Mouse (Mus musculus): ENCODE measurements at regions not wholly inside any gene's neighbourhood (a gene's known extent, or its start where the extent isn't known, plus 50 kb on each side); places are given as distances from the start of the nearest gene placed in this dataset.

GRCm38 (mm10) chr7:72866966-72867754, 508.1 kb upstream of the Rgma start:
- 57% methylated on average over 6 of the region's 6 CpGs for WGBS

GRCm38 (mm10) chr7:72869068-72869467, 506.2 kb upstream of the Rgma start:
- no peaks in the 10 kb centered on the region for H3K36me3 ChIP-seq
- H3K9me3 ChIP-seq, result no peaks in the 10 kb centered on the region
- H3K27ac ChIP-seq, result no peak overlapping the region
- 62% methylated on average over 4 of the region's 4 CpGs for WGBS
- no peak for ATAC-seq (ENCODE audit: low FRiP score, low read depth)
- no peak overlapping the region for H3K4me2 ChIP-seq (replicated peaks)
- no peaks in the 10 kb centered on the region for H3K27me3 ChIP-seq
- H3K4me1 ChIP-seq, result peaks cover 12% of the 10 kb centered on the region
- no peak overlapping the region for H3K9ac ChIP-seq
- no peak overlapping the region for H3K4me3 ChIP-seq

More at GRCm38 (mm10) chr7:72866966-72867754, 508.1 kb upstream of the Rgma start:
- H3K4me3 ChIP-seq, result no peak overlapping the region
- no peak overlapping the region for H3K4me2 ChIP-seq (replicated peaks)
- H3K27ac ChIP-seq, result no peak overlapping the region
- no peaks in the 10 kb centered on the region for H3K27me3 ChIP-seq
- peaks cover 12% of the 10 kb centered on the region for H3K4me1 ChIP-seq
- H3K9me3 ChIP-seq, result no peaks in the 10 kb centered on the region
- ATAC-seq (ENCODE audit: low FRiP score, low read depth), result no peak
- no peaks in the 10 kb centered on the region for H3K36me3 ChIP-seq
- no peak overlapping the region for H3K9ac ChIP-seq

- ATAC-seq (ENCODE audit: low FRiP score, low read depth), result peak; percentile 81; the same call in 1 of the 2 replicates
- Histone ChIP-seq H3K27me3 (no peaks in the 10 kb centered on the region), H3K36me3 (no peaks in the 10 kb centered on the region), H3K9ac (no peak overlapping the region), H3K4me2 (replicated peaks) (no peak overlapping the region), H3K4me1 (no peaks in the 10 kb centered on the region), H3K4me3 (no peak overlapping the region), H3K27ac (no peak overlapping the region), H3K9me3 (no peaks in the 10 kb centered on the region)
- 27% methylated on average over 6 of the region's 6 CpGs for WGBS
These were observed 474.5 kb upstream of the Rgma start for GRCm38 (mm10) chr7:72900816-72901215.

DNA sequence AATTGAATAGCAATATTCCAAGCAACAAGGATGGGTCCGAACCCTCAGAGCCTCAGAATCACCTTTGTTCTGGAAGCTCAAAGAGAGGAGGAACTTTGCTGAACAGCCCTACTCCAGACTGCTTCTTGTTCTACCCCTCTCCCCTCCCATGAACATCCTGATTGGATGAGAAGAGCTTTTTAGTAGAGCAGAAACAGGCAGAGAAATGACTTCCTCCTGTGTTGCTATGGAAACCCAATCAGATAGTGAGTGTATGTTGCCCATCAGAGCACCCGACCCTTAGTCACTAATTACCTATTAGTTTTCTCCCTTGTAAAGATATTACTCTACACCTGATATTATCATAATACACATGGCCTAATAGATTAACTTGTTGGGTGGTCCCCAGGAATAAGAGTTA, 469.4 kb upstream of the Rgma start:
- 49% methylated on average over 2 of the region's 2 CpGs for WGBS

DNA sequence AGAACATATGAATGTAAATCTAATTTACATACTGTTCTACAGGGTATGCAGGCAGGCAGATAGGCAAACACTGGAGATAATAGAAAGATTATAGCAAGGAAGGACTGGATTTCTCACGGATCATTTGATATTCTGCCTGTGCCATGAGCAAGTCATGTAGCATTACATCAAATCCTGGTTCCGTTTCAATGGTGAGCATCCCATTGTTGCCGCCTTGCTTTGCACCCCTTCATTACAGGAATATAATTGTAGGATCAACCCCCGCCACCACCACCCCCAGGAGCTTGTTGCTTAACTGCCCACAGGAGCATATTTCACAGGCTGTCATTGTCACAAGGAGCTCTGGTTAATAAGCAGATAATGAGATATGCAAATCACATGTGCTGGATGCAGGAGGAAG, 468.8 kb upstream of the Rgma start:
- H3K4me2 ChIP-seq (replicated peaks), result no peak overlapping the region
- 81% methylated on average over 4 of the region's 4 CpGs for WGBS
- no peaks in the 10 kb centered on the region for H3K27me3 ChIP-seq
- H3K27ac ChIP-seq, result no peak overlapping the region
- H3K36me3 ChIP-seq, result no peaks in the 10 kb centered on the region
- no peaks in the 10 kb centered on the region for H3K9me3 ChIP-seq
- no peak overlapping the region for H3K9ac ChIP-seq
- H3K4me1 ChIP-seq, result no peaks in the 10 kb centered on the region
- no peak for ATAC-seq (ENCODE audit: low FRiP score, low read depth)
- no peak overlapping the region for H3K4me3 ChIP-seq

More for the DNA sequence above, 469.4 kb upstream of the Rgma start:
- H3K27me3 ChIP-seq, result no peaks in the 10 kb centered on the region
- no peak overlapping the region for H3K4me3 ChIP-seq
- no peak overlapping the region for H3K4me2 ChIP-seq (replicated peaks)
- H3K9ac ChIP-seq, result no peak overlapping the region
- no peak overlapping the region for H3K27ac ChIP-seq
- no peaks in the 10 kb centered on the region for H3K4me1 ChIP-seq
- H3K36me3 ChIP-seq, result no peaks in the 10 kb centered on the region
- H3K9me3 ChIP-seq, result no peaks in the 10 kb centered on the region
- ATAC-seq (ENCODE audit: low FRiP score, low read depth), result no peak

DNA sequence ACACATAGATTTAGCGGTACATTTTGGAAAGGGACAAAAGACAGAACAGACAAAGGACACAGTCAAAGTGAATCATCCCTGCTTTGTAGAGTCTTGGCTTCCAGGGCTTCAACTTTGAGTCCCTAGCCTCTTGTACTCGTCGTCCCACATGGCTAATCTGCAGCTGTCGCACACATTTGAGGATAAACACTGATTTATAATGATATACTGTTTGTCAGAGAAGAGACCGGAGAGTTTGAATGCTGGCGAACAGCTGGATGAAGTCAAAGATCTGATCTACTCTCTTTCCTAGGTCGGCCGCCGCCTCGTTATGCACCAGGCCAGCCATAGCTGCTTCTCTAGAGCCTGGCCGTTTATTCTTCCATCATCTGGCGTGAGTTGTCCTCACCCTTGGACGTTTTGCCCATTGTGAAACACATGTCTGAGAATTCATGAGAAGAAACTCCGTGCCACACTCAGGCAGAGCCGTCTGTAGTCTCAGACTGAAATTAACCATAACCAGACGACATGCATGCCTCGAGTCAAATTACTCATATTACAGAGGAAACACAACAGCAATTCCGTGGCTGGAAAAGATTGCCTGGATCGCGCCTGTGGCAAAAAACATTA, 448.4 kb upstream of the Rgma start:
- Histone ChIP-seq H3K36me3 (no peaks in the 10 kb centered on the region), H3K27ac (peak overlapping the region; percentile 40; the same call in 1 of the 2 replicates), H3K4me3 (no peak overlapping the region), H3K27me3 (no peaks in the 10 kb centered on the region), H3K9me3 (no peaks in the 10 kb centered on the region), H3K4me2 (replicated peaks) (peak overlapping the region; percentile 21; the same call in 1 of the 2 replicates), H3K9ac (no peak overlapping the region), H3K4me1 (peaks cover 13% of the 10 kb centered on the region)
- 29% methylated on average over 20 of the region's 20 CpGs for WGBS
- no peak for ATAC-seq (ENCODE audit: low FRiP score, low read depth)

DNA sequence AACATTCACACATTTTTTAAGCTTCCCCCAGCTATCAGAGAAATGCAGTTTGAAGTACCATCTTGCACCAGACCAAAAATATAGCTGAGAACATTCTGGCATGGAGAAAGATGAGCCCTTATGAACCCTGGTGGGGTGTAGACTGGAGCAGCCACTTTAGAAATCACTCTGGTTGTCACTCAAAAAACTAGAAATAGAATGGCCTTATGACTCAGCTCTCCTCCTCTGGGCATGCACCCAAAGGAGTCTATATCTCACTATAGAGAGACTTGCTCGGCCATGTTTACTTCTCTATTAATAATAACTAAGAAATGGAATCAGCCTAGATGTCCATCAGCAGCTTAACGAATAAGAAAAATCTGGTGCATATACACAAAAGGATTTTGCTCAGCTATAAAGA, 436.5 kb upstream of the Rgma start:
- no peak for ATAC-seq (ENCODE audit: low FRiP score, low read depth)
- H3K27ac ChIP-seq, result no peak overlapping the region
- H3K9me3 ChIP-seq, result no peaks in the 10 kb centered on the region
- 93% methylated on average over 2 of the region's 2 CpGs for WGBS
- H3K4me1 ChIP-seq, result no peaks in the 10 kb centered on the region
- H3K4me2 ChIP-seq (replicated peaks), result no peak overlapping the region
- no peak overlapping the region for H3K9ac ChIP-seq
- H3K4me3 ChIP-seq, result no peak overlapping the region
- no peaks in the 10 kb centered on the region for H3K36me3 ChIP-seq
- no peaks in the 10 kb centered on the region for H3K27me3 ChIP-seq

DNA sequence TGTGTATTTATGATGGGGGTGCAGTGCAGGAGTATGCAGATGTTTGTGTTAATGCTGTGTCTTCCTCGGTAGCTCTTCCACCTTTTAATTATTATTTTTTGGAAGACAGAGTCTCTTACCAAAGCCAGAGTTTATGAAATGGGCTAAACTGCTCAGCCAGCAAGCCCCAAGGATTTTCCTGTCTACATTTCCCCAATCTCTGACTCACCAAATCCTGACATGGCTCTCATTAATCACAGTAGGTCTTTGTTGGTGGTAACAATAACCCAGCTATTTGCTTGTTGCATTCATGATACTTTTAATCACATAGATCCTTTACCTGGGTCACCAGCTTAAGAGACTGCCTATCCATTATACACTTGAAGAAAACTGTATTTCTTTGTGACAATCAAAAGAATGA, 427.8 kb upstream of the Rgma start:
- H3K27me3 ChIP-seq, result no peaks in the 10 kb centered on the region
- H3K4me3 ChIP-seq, result no peak overlapping the region
- no peak overlapping the region for H3K4me2 ChIP-seq (replicated peaks)
- 91% methylated on average over 1 of the region's 1 CpGs for WGBS
- H3K36me3 ChIP-seq, result no peaks in the 10 kb centered on the region
- no peak overlapping the region for H3K27ac ChIP-seq
- H3K9me3 ChIP-seq, result no peaks in the 10 kb centered on the region
- no peak overlapping the region for H3K9ac ChIP-seq
- H3K4me1 ChIP-seq, result peaks cover 7% of the 10 kb centered on the region
- no peak for ATAC-seq (ENCODE audit: low FRiP score, low read depth)

DNA sequence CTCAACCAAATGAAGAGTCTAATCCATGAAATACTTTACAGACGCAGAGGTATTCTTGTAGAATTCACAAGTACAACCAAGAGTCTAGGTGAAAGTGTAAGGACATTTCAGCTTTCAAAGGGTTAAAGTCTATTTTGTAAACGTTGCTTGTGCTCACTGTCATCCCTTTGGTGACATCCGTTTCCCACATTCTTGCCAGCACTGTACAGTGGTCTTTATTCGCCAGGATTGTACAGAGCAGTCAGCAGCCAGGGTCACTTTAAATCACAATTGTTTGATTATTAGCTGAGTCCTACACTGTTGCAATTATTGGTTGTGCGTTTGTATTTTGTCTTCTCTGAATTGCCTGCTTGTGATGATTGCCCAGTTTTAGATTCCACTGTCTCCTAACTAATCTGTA, 427.3 kb upstream of the Rgma start:
- no peak overlapping the region for H3K27ac ChIP-seq
- no peaks in the 10 kb centered on the region for H3K27me3 ChIP-seq
- H3K9me3 ChIP-seq, result no peaks in the 10 kb centered on the region
- H3K4me1 ChIP-seq, result peaks cover 7% of the 10 kb centered on the region
- H3K36me3 ChIP-seq, result no peaks in the 10 kb centered on the region
- no peak for ATAC-seq (ENCODE audit: low FRiP score, low read depth)
- no peak overlapping the region for H3K4me2 ChIP-seq (replicated peaks)
- 65% methylated on average over 5 of the region's 5 CpGs for WGBS
- H3K9ac ChIP-seq, result no peak overlapping the region
- no peak overlapping the region for H3K4me3 ChIP-seq

GRCm38 (mm10) chr7:72948666-72949065, 426.6 kb upstream of the Rgma start:
- Histone ChIP-seq H3K9me3 (no peaks in the 10 kb centered on the region), H3K36me3 (no peaks in the 10 kb centered on the region), H3K4me1 (peaks cover 7% of the 10 kb centered on the region), H3K4me2 (replicated peaks) (no peak overlapping the region), H3K4me3 (no peak overlapping the region), H3K27ac (no peak overlapping the region), H3K27me3 (no peaks in the 10 kb centered on the region), H3K9ac (no peak overlapping the region)
- ATAC-seq (ENCODE audit: low FRiP score, low read depth), result no peak
- 42% methylated on average over 3 of the region's 3 CpGs for WGBS

DNA sequence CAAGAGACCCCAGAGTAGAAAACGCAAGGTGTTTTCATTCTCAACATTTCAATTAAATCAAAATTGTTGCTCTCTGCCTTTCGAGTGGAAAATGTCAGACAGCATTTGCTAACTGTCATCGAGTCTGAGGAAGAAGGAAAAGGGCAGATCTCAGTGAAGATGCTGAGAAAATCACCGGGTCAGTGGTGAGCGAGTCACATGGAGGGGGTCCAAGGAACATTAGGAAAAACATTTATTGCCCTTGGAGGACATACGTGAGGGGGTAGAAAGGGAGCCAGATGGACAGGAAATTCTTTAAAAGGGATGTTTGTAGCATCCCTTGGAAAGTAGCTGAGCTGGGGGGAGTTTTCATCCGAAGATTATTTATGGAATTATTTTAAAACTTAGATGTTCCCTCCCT, 425.4 kb upstream of the Rgma start:
- ATAC-seq (ENCODE audit: low FRiP score, low read depth), result no peak
- Histone ChIP-seq H3K4me1 (peaks cover 7% of the 10 kb centered on the region), H3K4me2 (replicated peaks) (no peak overlapping the region), H3K36me3 (no peaks in the 10 kb centered on the region), H3K9me3 (no peaks in the 10 kb centered on the region), H3K9ac (no peak overlapping the region), H3K4me3 (no peak overlapping the region), H3K27ac (no peak overlapping the region), H3K27me3 (no peaks in the 10 kb centered on the region)
- WGBS, result 66% methylated on average over 7 of the region's 7 CpGs

GRCm38 (mm10) chr7:72957674-72958073, 417.6 kb upstream of the Rgma start:
- peaks cover 5% of the 10 kb centered on the region; the same call in 1 of the 2 replicates for H3K4me1 ChIP-seq
- no peak for ATAC-seq (ENCODE audit: low FRiP score, low read depth)
- no peaks in the 10 kb centered on the region for H3K27me3 ChIP-seq
- no peak overlapping the region for H3K27ac ChIP-seq
- no peak overlapping the region for H3K9ac ChIP-seq
- H3K36me3 ChIP-seq, result no peaks in the 10 kb centered on the region
- H3K4me2 ChIP-seq (replicated peaks), result no peak overlapping the region
- H3K9me3 ChIP-seq, result no peaks in the 10 kb centered on the region
- 52% methylated on average over 4 of the region's 4 CpGs for WGBS
- H3K4me3 ChIP-seq, result no peak overlapping the region
